Mouse (Mus musculus): Measurements from ENCODE around the gene H2-M10.5. TPM values are rescaled to one million over a fixed set of nuclear protein-coding genes. Genes with fewer than 3 reads are reported as not detected.
"Not testable (repeated sequence)": the region's sequence is repeated elsewhere in the genome, so short reads cannot be mapped to it uniquely, and the experiment has no call there.

Gene H2-M10.5
- polyA plus RNA-seq, 1 experiment from 2014 or later = not detected

- no peaks in the 10 kb centered on the region for H3K9me3 ChIP-seq (ENCODE audit: control insufficient read depth, low read length)
- H3K4me1 ChIP-seq (ENCODE audit: control insufficient read depth, insufficient read depth, low read length) = no peaks in the 10 kb centered on the region
- DNase-seq (ENCODE audit: low spot score) (no peak), ATAC-seq (ENCODE audit: insufficient number of reproducible peaks, low FRiP score, low TSS enrichment, low read depth) (no peak)
- H3K27ac ChIP-seq (replicated peaks; ENCODE audit: low read depth, low read length) = no peak overlapping the region
- H3K36me3 ChIP-seq (ENCODE audit: control insufficient read depth, insufficient read depth, low read length) = no peaks in the 10 kb centered on the region
- 91% methylated on average over 10 of the region's 10 CpGs for WGBS
- H3K4me3 ChIP-seq (ENCODE audit: low read depth, low read length) = no peak overlapping the region
- no peak overlapping the region for H3K9ac ChIP-seq (ENCODE audit: low read length)
- no peaks in the 10 kb centered on the region for H3K27me3 ChIP-seq (ENCODE audit: control insufficient read depth, insufficient read depth, low read length)
- H3K4me2 ChIP-seq (ENCODE audit: low read depth, severe bottlenecking) = no peak overlapping the region
These were observed 26.8 kb downstream of the H2-M10.5 start for GRCm38 (mm10) chr17:36799493-36799892.

GRCm38 (mm10) chr17:36799921-36800462 is 27.3 kb downstream of the H2-M10.5 start:
- ATAC-seq (ENCODE audit: insufficient number of reproducible peaks, low FRiP score, low TSS enrichment, low read depth) = not testable (repeated sequence)
- 72% methylated on average over 4 of the region's 4 CpGs for WGBS

GRCm38 (mm10) chr17:36811871-36812270 is 39.2 kb downstream of the H2-M10.5 start, which contains the start of gene H2-M10.6:
H2-M10.6 (plus strand) TSS chr17:36812171.
- ATAC-seq (ENCODE audit: insufficient number of reproducible peaks, low FRiP score, low TSS enrichment, low read depth) = no peak

More at GRCm38 (mm10) chr17:36799921-36800462, 27.3 kb downstream of the H2-M10.5 start:
- H3K27ac ChIP-seq (replicated peaks; ENCODE audit: low read depth, low read length); H3K4me2 ChIP-seq (ENCODE audit: low read depth, severe bottlenecking); DNase-seq (ENCODE audit: low spot score); H3K27me3 ChIP-seq (ENCODE audit: control insufficient read depth, insufficient read depth, low read length); H3K36me3 ChIP-seq (ENCODE audit: control insufficient read depth, insufficient read depth, low read length); H3K4me1 ChIP-seq (ENCODE audit: control insufficient read depth, insufficient read depth, low read length); H3K4me3 ChIP-seq (ENCODE audit: low read depth, low read length); H3K9ac ChIP-seq (ENCODE audit: low read length); H3K9me3 ChIP-seq (ENCODE audit: control insufficient read depth, low read length): not testable (repeated sequence)

GRCm38 (mm10) chr17:36824005-36824404 is 51.3 kb downstream of the H2-M10.5 start:
- H3K9ac ChIP-seq (ENCODE audit: low read length) = no peak overlapping the region
- H3K36me3 ChIP-seq (ENCODE audit: control insufficient read depth, insufficient read depth, low read length) = no peaks in the 10 kb centered on the region
- H3K4me1 ChIP-seq (ENCODE audit: control insufficient read depth, insufficient read depth, low read length) = no peaks in the 10 kb centered on the region
- H3K4me3 ChIP-seq (ENCODE audit: low read depth, low read length) = no peak overlapping the region
- DNase-seq (ENCODE audit: low spot score) (peak; percentile 67), ATAC-seq (ENCODE audit: insufficient number of reproducible peaks, low FRiP score, low TSS enrichment, low read depth) (no peak)
- no peak overlapping the region for H3K4me2 ChIP-seq (ENCODE audit: low read depth, severe bottlenecking)
- H3K27ac ChIP-seq (replicated peaks; ENCODE audit: low read depth, low read length) = no peak overlapping the region
- no peaks in the 10 kb centered on the region for H3K27me3 ChIP-seq (ENCODE audit: control insufficient read depth, insufficient read depth, low read length)
- H3K9me3 ChIP-seq (ENCODE audit: control insufficient read depth, low read length) = no peaks in the 10 kb centered on the region

More at GRCm38 (mm10) chr17:36811871-36812270, 39.2 kb downstream of the H2-M10.5 start, which contains the start of gene H2-M10.6:
- no peak for DNase-seq (ENCODE audit: low spot score)
- no peak within 1 kb of the TSS for H3K9ac ChIP-seq (ENCODE audit: low read length)
- no peaks in the 10 kb centered on the region for H3K9me3 ChIP-seq (ENCODE audit: control insufficient read depth, low read length)
- no peak within 1 kb of the TSS for H3K27ac ChIP-seq (replicated peaks; ENCODE audit: low read depth, low read length)
- no peaks in the 10 kb centered on the region for H3K27me3 ChIP-seq (ENCODE audit: control insufficient read depth, insufficient read depth, low read length)
- H3K4me3 ChIP-seq (ENCODE audit: low read depth, low read length) = no peak within 1 kb of the TSS
- no peak within 1 kb of the TSS for H3K4me2 ChIP-seq (ENCODE audit: low read depth, severe bottlenecking)
- no peaks in the 10 kb centered on the region for H3K4me1 ChIP-seq (ENCODE audit: control insufficient read depth, insufficient read depth, low read length)
- H3K36me3 ChIP-seq (ENCODE audit: control insufficient read depth, insufficient read depth, low read length) = no peaks in the 10 kb centered on the region

GRCm38 (mm10) chr17:36825525-36825924 is 52.8 kb downstream of the H2-M10.5 start:
- WGBS = 22% methylated on average over 4 of the region's 4 CpGs
- ATAC-seq (ENCODE audit: insufficient number of reproducible peaks, low FRiP score, low TSS enrichment, low read depth) = no peak
- no peak for DNase-seq (ENCODE audit: low spot score)

More at GRCm38 (mm10) chr17:36825525-36825924, 52.8 kb downstream of the H2-M10.5 start:
- no peak overlapping the region for H3K27ac ChIP-seq (replicated peaks; ENCODE audit: low read depth, low read length)
- no peaks in the 10 kb centered on the region for H3K27me3 ChIP-seq (ENCODE audit: control insufficient read depth, insufficient read depth, low read length)
- H3K9me3 ChIP-seq (ENCODE audit: control insufficient read depth, low read length) = no peaks in the 10 kb centered on the region
- H3K9ac ChIP-seq (ENCODE audit: low read length) = no peak overlapping the region
- no peaks in the 10 kb centered on the region for H3K36me3 ChIP-seq (ENCODE audit: control insufficient read depth, insufficient read depth, low read length)
- no peak overlapping the region for H3K4me3 ChIP-seq (ENCODE audit: low read depth, low read length)
- no peaks in the 10 kb centered on the region for H3K4me1 ChIP-seq (ENCODE audit: control insufficient read depth, insufficient read depth, low read length)
- no peak overlapping the region for H3K4me2 ChIP-seq (ENCODE audit: low read depth, severe bottlenecking)

Other genes with a start within 250 kb of the H2-M10.5 start
- gene H2-M11, start 225.8 kb upstream of the H2-M10.5 start, polyA plus RNA-seq (2014; fragmentation: Nextera tagmentation; extraction: Ambion mirVana) = not detected in 2 replicates
- gene H2-M9, start 130.2 kb upstream of the H2-M10.5 start, polyA plus RNA-seq (2014; fragmentation: Nextera tagmentation; extraction: Ambion mirVana) = not detected in 2 replicates
- not detected in 2 replicates for gene H2-M1, start 100.7 kb upstream of the H2-M10.5 start, polyA plus RNA-seq (2014; fragmentation: Nextera tagmentation; extraction: Ambion mirVana)
- gene H2-M10.6, start 39.3 kb downstream of the H2-M10.5 start, polyA plus RNA-seq (2014; fragmentation: Nextera tagmentation; extraction: Ambion mirVana) = not detected in 2 replicates
- gene Trim26, start 64.2 kb downstream of the H2-M10.5 start, polyA plus RNA-seq (2014; fragmentation: Nextera tagmentation; extraction: Ambion mirVana) = 33.5 and 40.6 TPM in 2 replicates
- gene Trim15, start 94.3 kb downstream of the H2-M10.5 start, polyA plus RNA-seq (2014; fragmentation: Nextera tagmentation; extraction: Ambion mirVana) = 0.08 and 0.51 TPM in 2 replicates
- 5.0 and 6.0 TPM in 2 replicates for gene Trim10, start 96.7 kb downstream of the H2-M10.5 start, polyA plus RNA-seq (2014; fragmentation: Nextera tagmentation; extraction: Ambion mirVana)
- gene Trim40, start 117.2 kb downstream of the H2-M10.5 start, polyA plus RNA-seq (2014; fragmentation: Nextera tagmentation; extraction: Ambion mirVana) = not detected in 2 replicates
- not detected in 2 replicates for gene Trim31, start 125.2 kb downstream of the H2-M10.5 start, polyA plus RNA-seq (2014; fragmentation: Nextera tagmentation; extraction: Ambion mirVana)
- gene Rnf39, start 170.0 kb downstream of the H2-M10.5 start, polyA plus RNA-seq (2014; fragmentation: Nextera tagmentation; extraction: Ambion mirVana) = 0.31 and 0.45 TPM in 2 replicates
- gene Ppp1r11, start 178.8 kb downstream of the H2-M10.5 start, polyA plus RNA-seq (2014; fragmentation: Nextera tagmentation; extraction: Ambion mirVana) = 142 and 147 TPM in 2 replicates
- gene Znrd1, start 185.6 kb downstream of the H2-M10.5 start, polyA plus RNA-seq (2014; fragmentation: Nextera tagmentation; extraction: Ambion mirVana) = 118 and 119 TPM in 2 replicates
- gene Znrd1as, start 185.7 kb downstream of the H2-M10.5 start, polyA plus RNA-seq (2014; fragmentation: Nextera tagmentation; extraction: Ambion mirVana) = 7.8 and 8.7 TPM in 2 replicates
- gene 2410137M14Rik, start 208.3 kb downstream of the H2-M10.5 start, polyA plus RNA-seq (2014; fragmentation: Nextera tagmentation; extraction: Ambion mirVana) = not detected in 2 replicates
- 0.49 and 0.65 TPM in 2 replicates for gene H2-M5, start 216.6 kb downstream of the H2-M10.5 start, polyA plus RNA-seq (2014; fragmentation: Nextera tagmentation; extraction: Ambion mirVana)
- gene Zfp57, start 228.3 kb downstream of the H2-M10.5 start, polyA plus RNA-seq (2014; fragmentation: Nextera tagmentation; extraction: Ambion mirVana) = 101 and 106 TPM in 2 replicates

Data from limb, embryonic 11.5 days (tissue).